Mouse (Mus musculus): Measurements from ENCODE around the gene Enpp1. TPM values are rescaled to one million over a fixed set of nuclear protein-coding genes. Genes with fewer than 3 reads are reported as not detected.
A peak's percentile ranks its signal among the peaks of the same experiment; 100 is the strongest.

Enpp1 gene
- total and polyA plus RNA-seq, 2 experiments from 2014 or later: 3.0 to 3.5 TPM

GRCm38 (mm10) chr10:24712901-24713300 lies 942 bp upstream of the Enpp1 start:
- peaks cover 3% of the 10 kb centered on the region; the same call in 1 of the 2 replicates for H3K4me1 ChIP-seq (ENCODE audit: insufficient read depth, low read length)
- H3K36me3 ChIP-seq (ENCODE audit: insufficient read depth, low read length): no peaks in the 10 kb centered on the region
- no peak overlapping the region for H3K4me3 ChIP-seq (ENCODE audit: low read depth, low read length)
- H3K9me3 ChIP-seq (ENCODE audit: low read length): no peaks in the 10 kb centered on the region
- TF ChIP-seq CTCF (IDR thresholded peaks at IDR 0.05): no peak
- ATAC-seq (ENCODE audit: low FRiP score): no peak
- H3K4me2 ChIP-seq (ENCODE audit: low read depth, low read length, poor library complexity, severe bottlenecking): no peak overlapping the region
- WGBS: 75% methylated on average over 5 of the region's 5 CpGs
- no peak overlapping the region for H3K9ac ChIP-seq (replicated peaks; ENCODE audit: low read length, poor library complexity, severe bottlenecking)
- no peak for DNase-seq (ENCODE audit: low spot score)
- H3K27me3 ChIP-seq (ENCODE audit: insufficient read depth, low read length): no peaks in the 10 kb centered on the region
- H3K27ac ChIP-seq (ENCODE audit: low read depth, low read length): no peak overlapping the region

- Histone ChIP-seq H3K36me3 (ENCODE audit: insufficient read depth, low read length) (no peaks in the 10 kb centered on the region), H3K4me1 (ENCODE audit: insufficient read depth, low read length) (peaks cover 3% of the 10 kb centered on the region; the same call in 1 of the 2 replicates), H3K9ac (replicated peaks; ENCODE audit: low read length, poor library complexity, severe bottlenecking) (peak overlapping the region; percentile 54), H3K4me3 (ENCODE audit: low read depth, low read length) (peak overlapping the region; percentile 75), H3K27me3 (ENCODE audit: insufficient read depth, low read length) (no peaks in the 10 kb centered on the region), H3K4me2 (ENCODE audit: low read depth, low read length, poor library complexity, severe bottlenecking) (peak overlapping the region; percentile 99), H3K9me3 (ENCODE audit: low read length) (no peaks in the 10 kb centered on the region), H3K27ac (ENCODE audit: low read depth, low read length) (no peak overlapping the region)
- no peak for TF ChIP-seq CTCF (IDR thresholded peaks at IDR 0.05)
- ATAC-seq (ENCODE audit: low FRiP score) (peak; percentile 5; the same call in 1 of the 2 replicates), DNase-seq (ENCODE audit: low spot score) (no peak)
- WGBS: 10% methylated on average over 15 of the region's 15 CpGs
Observed at GRCm38 (mm10) chr10:24712367-24712761, 405 bp upstream of the Enpp1 start.

- peaks cover 3% of the 10 kb centered on the region; the same call in 1 of the 2 replicates for H3K4me1 ChIP-seq (ENCODE audit: insufficient read depth, low read length)
- H3K27ac ChIP-seq (ENCODE audit: low read depth, low read length): no peak overlapping the region
- H3K9me3 ChIP-seq (ENCODE audit: low read length): no peaks in the 10 kb centered on the region
- H3K27me3 ChIP-seq (ENCODE audit: insufficient read depth, low read length): no peaks in the 10 kb centered on the region
- no peaks in the 10 kb centered on the region for H3K36me3 ChIP-seq (ENCODE audit: insufficient read depth, low read length)
- no peak for ATAC-seq (ENCODE audit: low FRiP score)
- 22% methylated on average over 10 of the region's 10 CpGs for WGBS
- TF ChIP-seq CTCF (IDR thresholded peaks at IDR 0.05): no peak
- no peak overlapping the region for H3K9ac ChIP-seq (replicated peaks; ENCODE audit: low read length, poor library complexity, severe bottlenecking)
- DNase-seq (ENCODE audit: low spot score): peak; percentile 23
- peak overlapping the region; percentile 99 for H3K4me2 ChIP-seq (ENCODE audit: low read depth, low read length, poor library complexity, severe bottlenecking)
- H3K4me3 ChIP-seq (ENCODE audit: low read depth, low read length): peak overlapping the region; percentile 75
Observed at GRCm38 (mm10) chr10:24711071-24711470, 888 bp downstream of the Enpp1 start.

- Histone ChIP-seq H3K4me1 (ENCODE audit: insufficient read depth, low read length) (peaks cover 3% of the 10 kb centered on the region; the same call in 1 of the 2 replicates), H3K27me3 (ENCODE audit: insufficient read depth, low read length) (no peaks in the 10 kb centered on the region), H3K36me3 (ENCODE audit: insufficient read depth, low read length) (no peaks in the 10 kb centered on the region), H3K4me2 (ENCODE audit: low read depth, low read length, poor library complexity, severe bottlenecking) (no peak overlapping the region), H3K27ac (ENCODE audit: low read depth, low read length) (no peak overlapping the region), H3K4me3 (ENCODE audit: low read depth, low read length) (no peak overlapping the region), H3K9ac (replicated peaks; ENCODE audit: low read length, poor library complexity, severe bottlenecking) (no peak overlapping the region), H3K9me3 (ENCODE audit: low read length) (no peaks in the 10 kb centered on the region)
- ATAC-seq (ENCODE audit: low FRiP score): no peak
- no peak for DNase-seq (ENCODE audit: low spot score)
- no peak for TF ChIP-seq CTCF (IDR thresholded peaks at IDR 0.05)
- 96% methylated on average over 6 of the region's 6 CpGs for WGBS
Observed at GRCm38 (mm10) chr10:24710361-24710760, 1.6 kb downstream of the Enpp1 start.

GRCm38 (mm10) chr10:24707745-24708144 lies 4.2 kb downstream of the Enpp1 start:
- WGBS: 83% methylated on average over 6 of the region's 6 CpGs
- Histone ChIP-seq H3K9me3 (ENCODE audit: low read length) (no peaks in the 10 kb centered on the region), H3K4me2 (ENCODE audit: low read depth, low read length, poor library complexity, severe bottlenecking) (no peak overlapping the region), H3K9ac (replicated peaks; ENCODE audit: low read length, poor library complexity, severe bottlenecking) (no peak overlapping the region), H3K27ac (ENCODE audit: low read depth, low read length) (no peak overlapping the region), H3K4me1 (ENCODE audit: insufficient read depth, low read length) (peaks cover 3% of the 10 kb centered on the region; the same call in 1 of the 2 replicates), H3K36me3 (ENCODE audit: insufficient read depth, low read length) (no peaks in the 10 kb centered on the region), H3K27me3 (ENCODE audit: insufficient read depth, low read length) (no peaks in the 10 kb centered on the region), H3K4me3 (ENCODE audit: low read depth, low read length) (no peak overlapping the region)
- no peak for ATAC-seq (ENCODE audit: low FRiP score)
- no peak for DNase-seq (ENCODE audit: low spot score)
- no peak for TF ChIP-seq CTCF (IDR thresholded peaks at IDR 0.05)

GRCm38 (mm10) chr10:24706431-24707140 lies 5.4 kb downstream of the Enpp1 start:
- Histone ChIP-seq H3K4me3 (ENCODE audit: low read depth, low read length) (no peak overlapping the region), H3K9me3 (ENCODE audit: low read length) (no peaks in the 10 kb centered on the region), H3K27ac (ENCODE audit: low read depth, low read length) (no peak overlapping the region), H3K27me3 (ENCODE audit: insufficient read depth, low read length) (no peaks in the 10 kb centered on the region), H3K4me1 (ENCODE audit: insufficient read depth, low read length) (peaks cover 3% of the 10 kb centered on the region; the same call in 1 of the 2 replicates), H3K36me3 (ENCODE audit: insufficient read depth, low read length) (no peaks in the 10 kb centered on the region), H3K9ac (replicated peaks; ENCODE audit: low read length, poor library complexity, severe bottlenecking) (no peak overlapping the region), H3K4me2 (ENCODE audit: low read depth, low read length, poor library complexity, severe bottlenecking) (no peak overlapping the region)
- DNase-seq (ENCODE audit: low spot score) (no peak), ATAC-seq (ENCODE audit: low FRiP score) (no peak)
- 88% methylated on average over 2 of the region's 2 CpGs for WGBS
- TF ChIP-seq CTCF (IDR thresholded peaks at IDR 0.05): no peak

Measured in midbrain, postnatal 0 days (tissue).